Mouse (Mus musculus) liver, postnatal 0 days (tissue): ENCODE measurements at regions not wholly inside any gene's neighbourhood (a gene's known extent, or its start where the extent isn't known, plus 50 kb on each side); places are given as distances from the start of the nearest gene placed in this dataset.

Experiments
- CTCF ChIP-seq: sonication (generic); IDR thresholded peaks from 2 replicates; pipeline ENCODE4 v1.5.1; 2016; ENCODE audit warnings: antibody characterized with exemption, low read depth
- EP300 ChIP-seq: IDR thresholded peaks from 2 replicates; pipeline ENCODE4 v1.6.1; 2016; ENCODE audit warnings: antibody characterized with exemption, low read depth, mild to moderate bottlenecking

GRCm38 (mm10) chr8:90513102-90513501, 165.0 kb upstream of the Tox3 start:
- TF ChIP-seq EP300 (no peak), CTCF (no peak)
